Mouse (Mus musculus) thymus, adult 2 months (tissue): ENCODE results near the gene Gtf2a1. TPM values are rescaled to one million over a fixed set of nuclear protein-coding genes. Genes with fewer than 3 reads are reported as not detected.
"Not testable (repeated sequence)": the region's sequence is repeated elsewhere in the genome, so short reads cannot be mapped to it uniquely, and the experiment has no call there.

Experiments used
- DNase-seq: peaks from one replicate; pipeline ENCODE4 v3.0.0; 2021
- H3K27ac ChIP-seq: fragments of 200-500 bp; 2 replicates; pipeline ENCODE4 v1.5.1; 2012; ENCODE audit warnings: low read length, control low read depth; ENCODE audit not compliant: control insufficient read depth, insufficient read depth
- H3K27me3 ChIP-seq: fragments of 200-500 bp; 2 replicates; pipeline ENCODE4 v1.6.1; 2012; ENCODE audit warnings: mild to moderate bottlenecking, low read length, moderate library complexity, mixed read lengths; ENCODE audit not compliant: control insufficient read depth, insufficient read depth
- H3K36me3 ChIP-seq: fragments of 200-500 bp; 2 replicates; pipeline ENCODE4 v1.6.1; 2012; ENCODE audit warnings: mild to moderate bottlenecking, low read length, moderate library complexity; ENCODE audit not compliant: control insufficient read depth, insufficient read depth
- H3K4me1 ChIP-seq: fragments of 200-500 bp; replicated peaks from 2 replicates; pipeline ENCODE4 v1.6.1; 2012; ENCODE audit warnings: low read length; ENCODE audit not compliant: control insufficient read depth, insufficient read depth
- H3K4me3 ChIP-seq: fragments of 200-500 bp; 2 replicates; pipeline ENCODE4 v1.5.1; 2012; ENCODE audit warnings: mild to moderate bottlenecking, low read length, control low read depth, moderate library complexity; ENCODE audit not compliant: control insufficient read depth, insufficient read depth
- CTCF ChIP-seq: fragments of 200-500 bp; IDR thresholded peaks from 2 replicates; pipeline ENCODE4 v1.5.1; 2012; ENCODE audit warnings: mild to moderate bottlenecking, control low read depth, low read length, moderate library complexity, borderline replicate concordance; ENCODE audit not compliant: control insufficient read depth, poor library complexity, insufficient read depth; ENCODE audit errors: extremely low read depth
- POLR2A ChIP-seq: fragments of 200-500 bp; IDR thresholded peaks from 2 replicates; pipeline ENCODE4 v1.6.1; 2012; ENCODE audit warnings: mild to moderate bottlenecking, low read length, control low read depth, moderate library complexity; ENCODE audit not compliant: control insufficient read depth, poor library complexity, insufficient read depth; ENCODE audit errors: extremely low read depth
- WGBS: fragments of 180-500 bp; shearing (Covaris S2); methylation state at CpG from one replicate; pipeline ENCODE4 v1.1.7; 2018; 5-methylcytosine and 5-hydroxymethylcytosine counted together
- polyA plus RNA-seq: library from polyadenylated mRNA; depleted of rRNA; stranded (reverse); fragments of >200 nt; gene quantifications from 2 replicates; pipeline ENCODE4 v1.2.3, GENCODE M21; 2012

The Gtf2a1 gene
- polyA plus RNA-seq, 1 experiment, result 16.3 TPM

DNA sequence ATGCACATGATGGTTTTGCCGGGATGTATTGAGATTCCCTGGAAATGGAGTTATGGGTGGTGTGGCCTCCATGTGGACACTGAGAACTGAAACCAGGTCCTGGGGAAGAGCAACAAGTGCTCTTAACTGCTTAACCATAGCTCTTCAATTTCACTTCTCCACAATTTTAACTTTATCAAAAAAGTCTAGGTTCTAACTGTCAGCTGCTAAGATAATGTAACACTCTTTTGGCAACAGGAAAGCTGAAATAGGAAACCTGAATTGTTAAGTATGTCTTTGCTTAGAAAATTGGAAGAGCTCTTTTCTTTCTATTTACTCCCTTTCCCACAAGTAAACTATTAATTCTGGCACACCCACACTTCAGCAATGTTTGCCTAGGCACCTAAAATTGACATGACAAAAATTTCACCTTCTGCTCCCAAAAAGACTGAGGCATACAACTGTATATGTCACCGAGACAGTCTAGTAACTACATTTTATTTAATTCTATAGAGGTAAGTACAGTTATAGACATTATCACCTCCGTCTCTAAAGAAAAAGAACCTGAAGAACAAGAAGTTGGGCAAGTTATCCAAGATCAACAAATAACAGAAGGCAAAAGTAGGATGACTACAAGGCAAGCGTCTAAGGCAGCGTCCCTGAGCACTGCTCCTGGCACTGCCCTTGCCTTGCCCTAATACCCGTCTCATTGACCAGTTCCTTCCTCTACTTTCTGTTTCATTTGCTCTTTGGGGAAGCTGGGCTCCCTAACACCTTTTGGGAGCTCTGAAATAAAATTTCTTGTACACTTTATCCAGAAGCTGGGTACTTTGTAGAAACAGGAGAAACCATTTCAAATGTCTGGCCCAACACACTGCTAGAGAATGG is 8.8 kb downstream of the Gtf2a1 start:
- no peak overlapping the region for H3K4me3 ChIP-seq
- WGBS, result 80% methylated on average over 6 of the region's 6 CpGs
- TF ChIP-seq CTCF (no peak), POLR2A (no peak)

DNA sequence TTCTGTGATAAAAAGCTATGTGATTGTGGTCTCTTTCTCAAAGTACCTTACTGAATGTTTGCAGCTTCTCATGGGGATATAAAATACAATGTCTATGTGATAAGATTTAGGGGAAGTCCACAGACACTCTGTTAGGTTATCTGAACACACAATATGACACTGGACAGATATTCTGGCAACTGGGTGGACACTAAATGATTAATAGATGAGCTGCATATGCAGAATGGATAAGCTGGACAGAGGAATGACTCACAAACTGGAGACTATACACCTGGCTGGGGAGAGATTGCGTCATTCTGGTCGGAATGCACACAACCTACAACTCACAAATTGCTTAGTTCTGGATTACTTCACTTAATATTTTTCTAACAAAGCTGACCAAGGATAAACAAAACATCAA is 10.6 kb downstream of the Gtf2a1 start:
- Histone ChIP-seq H3K27me3 (no peaks in the 10 kb centered on the region), H3K4me1 (peaks cover 2% of the 10 kb centered on the region), H3K36me3 (peaks cover 21% of the 10 kb centered on the region), H3K27ac (no peak overlapping the region), H3K4me3 (no peak overlapping the region)
- no peak for TF ChIP-seq POLR2A
- TF ChIP-seq CTCF, result no peak
- 99% methylated on average over 2 of the region's 2 CpGs for WGBS
- DNase-seq, result no peak

More for the DNA sequence above, 8.8 kb downstream of the Gtf2a1 start:
- Histone ChIP-seq H3K4me1 (peaks cover 2% of the 10 kb centered on the region), H3K36me3 (peaks cover 18% of the 10 kb centered on the region), H3K27me3 (no peaks in the 10 kb centered on the region), H3K27ac (no peak overlapping the region)
- DNase-seq, result no peak

DNA sequence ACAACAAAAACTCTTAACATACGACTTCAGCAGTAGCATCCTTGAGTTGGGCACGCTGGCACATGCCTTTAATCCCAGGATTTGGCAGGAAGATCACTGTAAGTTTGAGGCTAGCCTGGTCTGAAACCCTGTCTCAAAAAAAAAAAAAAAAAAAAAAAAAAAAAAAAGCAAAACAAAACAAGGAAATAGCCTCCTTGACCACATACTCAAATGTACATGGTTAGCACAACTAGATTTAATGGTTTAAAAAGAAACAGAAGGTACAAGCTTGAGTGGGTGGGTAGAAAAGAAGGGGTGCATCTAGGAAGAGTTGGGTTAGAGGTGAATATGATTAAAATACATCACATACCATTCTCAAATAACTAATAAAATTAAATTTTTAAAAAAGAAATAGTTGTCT is 18.6 kb downstream of the Gtf2a1 start:
- Histone ChIP-seq H3K27me3 (no peaks in the 10 kb centered on the region), H3K36me3 (peaks cover 47% of the 10 kb centered on the region), H3K27ac (no peak overlapping the region), H3K4me3 (no peak overlapping the region), H3K4me1 (no peaks in the 10 kb centered on the region)
- WGBS, result 99% methylated on average over 2 of the region's 2 CpGs
- TF ChIP-seq CTCF (no peak), POLR2A (no peak)
- no peak for DNase-seq

DNA sequence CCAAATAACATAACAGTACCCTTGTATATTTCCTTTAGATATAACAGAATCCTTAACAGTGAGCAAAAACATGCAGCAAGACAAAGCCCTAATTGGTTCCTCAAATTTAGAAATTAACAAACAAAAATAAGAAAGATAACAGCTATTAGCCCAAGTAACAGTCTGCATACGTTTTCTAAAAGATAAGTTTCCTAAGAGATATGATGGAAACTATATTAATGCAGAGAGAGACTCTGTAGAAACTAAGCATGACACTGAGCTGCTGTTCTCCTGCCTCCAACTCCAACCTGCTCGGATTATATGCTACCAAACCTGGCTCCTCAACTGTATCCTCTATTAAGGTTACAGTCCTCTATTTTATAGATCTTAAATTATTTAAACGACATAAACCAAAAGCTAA is 21.0 kb downstream of the Gtf2a1 start:
- Histone ChIP-seq H3K27me3 (no peaks in the 10 kb centered on the region), H3K36me3 (peaks cover 53% of the 10 kb centered on the region), H3K4me3 (no peak overlapping the region), H3K4me1 (no peaks in the 10 kb centered on the region), H3K27ac (no peak overlapping the region)
- no peak for DNase-seq
- 97% methylated on average over 3 of the region's 3 CpGs for whole genome bisulfite sequencing
- TF ChIP-seq POLR2A (no peak), CTCF (no peak)

DNA sequence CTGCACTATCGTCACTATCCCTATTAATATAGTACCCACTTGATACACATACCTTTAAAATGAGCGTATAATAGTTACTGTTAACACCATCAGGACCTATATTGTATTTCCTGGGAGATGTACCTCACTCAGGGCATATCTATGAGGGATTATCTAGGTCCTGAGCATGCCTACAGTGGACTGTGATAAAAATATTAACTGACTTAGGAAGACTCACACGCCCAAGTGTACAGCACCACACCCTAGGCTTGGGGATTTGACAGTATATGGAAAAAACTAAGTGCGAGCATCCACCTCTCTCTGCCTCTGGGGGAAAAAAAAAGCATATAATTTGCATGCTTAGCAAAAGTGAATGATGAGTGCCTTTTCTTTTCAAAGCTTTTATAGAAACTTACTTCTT is 23.1 kb downstream of the Gtf2a1 start:
- Histone ChIP-seq H3K4me3 (no peak overlapping the region), H3K27me3 (no peaks in the 10 kb centered on the region), H3K36me3 (peaks cover 59% of the 10 kb centered on the region), H3K27ac (no peak overlapping the region), H3K4me1 (no peaks in the 10 kb centered on the region)
- WGBS, result 97% methylated on average over 4 of the region's 4 CpGs
- TF ChIP-seq POLR2A (no peak), CTCF (no peak)
- no peak for DNase-seq

DNA sequence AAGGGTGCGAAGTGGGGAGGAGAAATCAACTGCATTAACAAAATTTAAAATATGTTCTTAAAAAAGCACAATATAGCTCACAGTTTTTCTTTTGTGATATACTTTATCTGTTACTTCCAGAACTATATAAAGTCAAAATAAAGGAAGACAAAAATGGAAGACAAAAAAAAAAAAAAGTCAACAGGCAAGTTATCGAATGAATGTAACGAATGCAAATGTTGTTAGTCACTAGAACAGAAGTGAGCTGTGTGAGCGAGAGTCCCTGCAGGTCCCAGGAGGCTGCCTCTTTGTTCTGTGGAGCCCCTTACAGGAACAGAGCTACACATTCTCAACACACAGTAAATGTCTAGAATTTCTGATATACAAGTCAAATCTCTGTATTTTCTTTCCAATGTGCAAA is 32.1 kb downstream of the Gtf2a1 start:
- not testable (repeated sequence) for H3K27ac ChIP-seq, H3K27me3 ChIP-seq, H3K4me1 ChIP-seq, DNase-seq, H3K4me3 ChIP-seq
- peaks cover 29% of the 10 kb centered on the region for H3K36me3 ChIP-seq
- WGBS, result 98% methylated on average over 4 of the region's 4 CpGs

DNA sequence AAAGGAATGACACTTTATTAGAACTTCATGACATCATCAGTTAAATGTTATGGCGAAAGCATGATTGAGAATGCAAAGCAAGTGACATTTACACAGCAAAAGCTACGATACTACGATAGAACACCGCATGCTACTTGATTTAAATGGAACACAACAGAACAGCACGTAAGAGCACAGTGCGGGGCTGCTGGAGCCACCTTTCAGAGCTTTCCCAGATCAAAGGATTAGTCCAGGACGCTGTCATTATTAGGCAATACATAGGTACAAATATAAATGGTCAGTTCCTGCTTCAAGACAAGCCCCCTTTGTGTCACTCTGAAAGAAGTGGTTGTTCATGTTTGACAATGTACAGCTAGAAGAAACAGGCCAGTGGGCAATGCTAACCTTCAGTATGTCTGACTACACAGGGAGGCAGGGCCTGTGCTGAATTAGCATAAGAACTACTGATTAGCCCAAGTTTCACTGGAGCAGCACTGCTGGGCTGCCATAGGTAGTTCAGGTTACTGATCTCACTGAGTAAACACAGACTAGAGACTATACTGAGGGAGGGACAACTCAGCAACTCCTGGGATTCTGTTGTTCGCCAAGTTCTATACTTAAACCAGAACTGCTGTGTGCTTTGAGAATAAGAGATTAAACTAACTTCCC is 32.8 kb downstream of the Gtf2a1 start:
- not testable (repeated sequence) for H3K27ac ChIP-seq, DNase-seq, H3K27me3 ChIP-seq, H3K4me1 ChIP-seq, H3K4me3 ChIP-seq
- H3K36me3 ChIP-seq, result peaks cover 24% of the 10 kb centered on the region
- WGBS, result 97% methylated on average over 8 of the region's 8 CpGs
